Mouse (Mus musculus) myocyte (in vitro differentiated cells): ENCODE data around the gene Zdhhc19. TPM values are rescaled to one million over a fixed set of nuclear protein-coding genes. Genes with fewer than 3 reads are reported as not detected.
"Not testable (repeated sequence)": the region's sequence is repeated elsewhere in the genome, so short reads cannot be mapped to it uniquely, and the experiment has no call there.

ENCODE experiments used
- H3K27me3 ChIP-seq: one replicate; pipeline ENCODE4 v1.6.1; 2011; ENCODE audit not compliant: control insufficient read depth, insufficient read depth, insufficient read length
- H3K36me3 ChIP-seq: one replicate; pipeline ENCODE4 v1.6.1; 2011; ENCODE audit not compliant: control insufficient read depth, insufficient read depth
- H3K4me2 ChIP-seq: one replicate; pipeline ENCODE4 v1.6.1; 2011; ENCODE audit warnings: low read depth, control low read depth
- H3K4me3 ChIP-seq: one replicate; pipeline ENCODE4 v1.5.1; 2011; ENCODE audit warnings: mild to moderate bottlenecking, control low read depth, moderate library complexity
- H3K79me2 ChIP-seq: one replicate; pipeline ENCODE4 v1.6.1; 2011; ENCODE audit not compliant: control insufficient read depth, insufficient read depth
- H3ac ChIP-seq: one replicate; pipeline ENCODE4 v1.6.1; 2011; ENCODE audit not compliant: control insufficient read depth, insufficient read length
- CEBPB ChIP-seq: IDR thresholded peaks from 2 replicates; pipeline ENCODE4 v1.6.1; 2011; ENCODE audit warnings: mild to moderate bottlenecking, moderate library complexity; ENCODE audit not compliant: poor library complexity, insufficient read depth, severe bottlenecking
- E2F4 ChIP-seq: IDR thresholded peaks from one replicate; pipeline ENCODE4 v1.6.1; 2011; ENCODE audit warnings: mild to moderate bottlenecking, control low read depth, moderate library complexity; ENCODE audit not compliant: insufficient read depth
- MAX ChIP-seq: IDR thresholded peaks from one replicate; pipeline ENCODE4 v1.6.1; 2011; ENCODE audit warnings: low read depth, mild to moderate bottlenecking, control low read depth
- MYOD1 ChIP-seq, 3 experiments: IDR thresholded peaks; one replicate each; pipeline ENCODE4 v1.6.1; 2011; ENCODE audit warnings: control low read depth in 2 of 3, low read depth in 2 of 3, mild to moderate bottlenecking in 2 of 3, moderate library complexity in 1 of 3; ENCODE audit not compliant: insufficient read length in 2 of 3, control insufficient read depth in 1 of 3
- MYOG ChIP-seq, 3 experiments: IDR thresholded peaks; one replicate each; pipeline ENCODE4 v1.6.1; 2011; ENCODE audit warnings: control low read depth in 2 of 3, low read depth in 2 of 3, mild to moderate bottlenecking in 2 of 3; ENCODE audit not compliant: insufficient read length in 2 of 3, control insufficient read depth in 1 of 3, insufficient read depth in 1 of 3
- POLR2A ChIP-seq: IDR thresholded peaks from one replicate; pipeline ENCODE4 v1.6.1; 2011; ENCODE audit warnings: low read depth, mild to moderate bottlenecking, control low read depth, moderate library complexity; ENCODE audit not compliant: insufficient read length
- POLR2AphosphoS2 ChIP-seq: IDR thresholded peaks from one replicate; pipeline ENCODE4 v1.6.1; 2011; ENCODE audit warnings: low read depth, control low read depth; ENCODE audit not compliant: insufficient read length
- REST ChIP-seq: IDR thresholded peaks from one replicate; pipeline ENCODE4 v1.6.1; 2011; ENCODE audit warnings: mild to moderate bottlenecking, control low read depth, moderate library complexity; ENCODE audit not compliant: insufficient read depth, insufficient read length
- SRF ChIP-seq: IDR thresholded peaks from one replicate; pipeline ENCODE4 v1.6.1; 2011; ENCODE audit warnings: low read depth; ENCODE audit not compliant: control insufficient read depth, insufficient read length
- TCF12 ChIP-seq: IDR thresholded peaks from one replicate; pipeline ENCODE4 v1.6.1; 2011; ENCODE audit warnings: mild to moderate bottlenecking, control low read depth; ENCODE audit not compliant: poor library complexity, insufficient read depth, severe bottlenecking
- TCF3 ChIP-seq: IDR thresholded peaks from one replicate; pipeline ENCODE4 v1.6.1; 2011; ENCODE audit warnings: low read depth, control low read depth; ENCODE audit not compliant: insufficient read length
- USF1 ChIP-seq: IDR thresholded peaks from one replicate; pipeline ENCODE4 v1.6.1; 2011; ENCODE audit warnings: low read depth, mild to moderate bottlenecking, control low read depth, moderate library complexity
- polyA plus RNA-seq: library from polyadenylated mRNA; unstranded; fragments of >200 nt; fragmentation: generic; extraction: Trizol; gene quantifications from one replicate; pipeline ENCODE4 v1.2.1, GENCODE M21; 2012; ENCODE audit warnings: missing spikeins

The Zdhhc19 gene
- polyA plus RNA-seq, 1 experiment: not detected

DNA sequence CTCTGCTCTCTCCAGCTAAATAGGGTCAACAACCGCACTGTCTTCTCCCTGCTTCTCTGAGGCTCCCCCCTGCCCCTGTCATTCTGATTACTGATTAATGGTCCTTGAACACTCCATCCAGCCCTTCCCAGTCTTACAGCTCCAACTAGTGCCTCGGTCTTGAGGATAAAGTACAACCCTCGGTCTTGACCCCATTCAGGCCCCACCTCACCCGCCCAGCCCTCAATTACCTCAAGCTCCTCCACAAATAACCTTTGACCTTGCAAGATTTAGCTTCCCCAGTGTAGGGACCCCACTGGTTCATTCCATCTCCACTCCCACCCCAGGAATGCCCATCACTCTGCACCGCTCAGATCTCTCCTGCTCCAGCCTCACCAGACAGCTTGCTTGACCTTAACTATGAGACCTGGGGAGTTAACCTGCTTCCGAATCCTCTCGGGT is 11.6 kb upstream of the Zdhhc19 start:
- TF ChIP-seq MYOD1 (IDR thresholded peaks at IDR 0.05; ENCODE audit: control insufficient read depth in 1 of 3, insufficient read length in 2 of 3, low read depth in 2 of 3) (no peak), TCF12 (no peak), SRF (no peak)
- no peaks in the 10 kb centered on the region for H3K79me2 ChIP-seq
- H3K36me3 ChIP-seq: no peaks in the 10 kb centered on the region
- peaks cover 6% of the 10 kb centered on the region for H3K27me3 ChIP-seq
- no peak overlapping the region for H3K4me2 ChIP-seq
- H3K4me3 ChIP-seq: no peak overlapping the region
- no peak overlapping the region for H3ac ChIP-seq

DNA sequence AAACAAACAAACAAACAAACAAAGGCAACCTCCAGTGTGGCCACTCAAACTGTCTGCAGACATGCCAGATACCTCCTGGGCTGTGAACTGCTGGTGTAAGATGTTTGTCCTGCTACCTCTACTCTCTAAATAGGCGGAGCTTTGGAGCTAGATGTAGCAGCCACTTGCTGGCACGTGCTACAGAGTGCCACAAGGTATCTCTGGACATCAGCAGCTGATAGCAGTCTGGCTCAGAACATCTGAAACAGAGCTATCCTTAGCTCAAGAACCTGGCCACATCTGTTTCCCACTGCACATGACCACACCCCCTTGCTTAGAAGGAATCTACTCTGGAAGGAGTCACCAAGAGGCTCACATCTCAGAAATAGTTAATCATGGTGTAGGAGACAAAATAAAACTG is 10.9 kb upstream of the Zdhhc19 start:
- TF ChIP-seq MYOG (IDR thresholded peaks at IDR 0.05; ENCODE audit: control insufficient read depth in 1 of 3, insufficient read depth in 1 of 3, insufficient read length in 2 of 3, low read depth in 2 of 3) (no peak), MYOD1 (IDR thresholded peaks at IDR 0.05; ENCODE audit: control insufficient read depth in 1 of 3, insufficient read length in 2 of 3, low read depth in 2 of 3) (no peak), REST (no peak), POLR2A (no peak), TCF3 (no peak), POLR2AphosphoS2 (no peak), SRF (no peak), CEBPB (no peak)

DNA sequence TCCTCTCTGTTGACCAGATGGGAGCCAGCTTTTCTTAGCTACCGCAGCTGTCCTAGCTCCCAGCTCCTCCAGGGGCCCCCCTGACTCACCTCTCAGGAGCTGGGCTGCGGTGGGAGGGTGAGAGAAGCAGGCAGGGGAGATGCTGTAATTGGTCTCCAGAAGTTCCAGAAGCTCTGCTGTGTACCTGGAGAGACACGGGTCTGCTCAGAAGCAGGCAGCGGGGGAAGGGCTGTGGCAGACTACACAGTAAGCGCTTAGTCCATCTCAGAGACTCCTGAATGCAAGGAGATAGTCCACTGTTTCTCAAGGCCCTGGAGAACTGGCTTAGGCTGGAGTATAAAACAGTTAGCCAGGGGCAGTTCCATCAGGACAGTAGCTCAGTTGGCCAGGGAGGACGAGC is 10.0 kb upstream of the Zdhhc19 start:
- Histone ChIP-seq H3K27me3 (peaks cover 6% of the 10 kb centered on the region), H3K4me2 (no peak overlapping the region), H3K36me3 (no peaks in the 10 kb centered on the region), H3K4me3 (no peak overlapping the region), H3ac (no peak overlapping the region), H3K79me2 (no peaks in the 10 kb centered on the region)
- TF ChIP-seq POLR2AphosphoS2 (no peak), REST (no peak), TCF3 (no peak), SRF (no peak), MAX (no peak), TCF12 (no peak), USF1 (no peak), MYOD1 (IDR thresholded peaks at IDR 0.05; ENCODE audit: control insufficient read depth in 1 of 3, insufficient read length in 2 of 3, low read depth in 2 of 3) (no peak), E2F4 (no peak), POLR2A (no peak), CEBPB (no peak), MYOG (IDR thresholded peaks at IDR 0.05; ENCODE audit: control insufficient read depth in 1 of 3, insufficient read depth in 1 of 3, insufficient read length in 2 of 3, low read depth in 2 of 3) (no peak)

More for the DNA sequence above, 10.9 kb upstream of the Zdhhc19 start:
- H3K27me3 ChIP-seq: peaks cover 6% of the 10 kb centered on the region
- H3K4me2 ChIP-seq: no peak overlapping the region
- no peak overlapping the region for H3K4me3 ChIP-seq
- no peaks in the 10 kb centered on the region for H3K79me2 ChIP-seq
- no peaks in the 10 kb centered on the region for H3K36me3 ChIP-seq
- H3ac ChIP-seq: no peak overlapping the region

DNA sequence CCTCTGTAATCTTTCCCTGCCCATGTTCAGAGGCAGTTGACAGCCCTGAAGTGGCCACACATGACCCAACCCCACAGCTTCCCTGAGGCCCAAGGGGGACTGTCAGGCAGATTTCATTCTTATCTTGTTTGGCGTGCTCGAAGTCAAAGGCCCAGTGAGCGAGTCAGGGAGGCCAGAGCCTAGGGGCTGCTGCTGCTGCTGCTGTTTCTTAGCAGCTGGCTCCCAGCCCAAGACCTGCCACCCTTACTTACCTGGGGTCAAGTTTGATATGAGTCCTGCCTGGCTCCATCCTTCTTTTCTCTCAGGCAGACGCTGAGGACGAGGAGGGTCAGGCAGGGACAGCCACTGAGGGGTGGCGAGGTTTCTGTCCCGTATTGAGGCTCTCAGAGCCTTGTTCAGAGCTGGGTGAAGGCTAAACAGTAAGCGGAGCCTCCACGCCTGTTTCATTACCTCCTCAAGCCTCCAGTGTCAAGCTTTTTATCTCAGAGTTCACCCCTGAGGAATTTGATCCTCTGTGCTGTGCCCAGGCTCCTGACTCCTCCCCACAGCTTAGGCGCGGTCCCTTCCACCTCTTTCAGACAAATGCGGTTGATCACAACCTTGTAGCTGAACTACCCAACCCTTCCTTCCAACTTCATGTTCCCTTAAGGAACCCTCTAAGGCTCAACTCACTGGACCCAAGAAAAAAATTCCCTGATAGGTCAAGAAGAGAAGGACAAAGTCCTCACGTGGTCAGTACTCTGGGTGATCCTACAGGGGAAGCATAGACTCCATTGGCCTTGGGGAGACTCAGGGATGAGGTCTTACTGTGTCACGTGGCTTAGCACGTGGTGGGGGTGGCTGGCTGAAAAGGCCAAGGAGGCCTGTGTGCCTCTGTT is 8.6 kb upstream of the Zdhhc19 start, which contains the start of gene Slc51a:
TSS of gene Slc51a (minus strand) at position 646 of the 878 bp plus-strand sequence.
- TF ChIP-seq SRF (no peak), MYOD1 (IDR thresholded peaks at IDR 0.05; ENCODE audit: control insufficient read depth in 1 of 3, insufficient read length in 2 of 3, low read depth in 2 of 3) (no peak)
- Histone ChIP-seq H3K79me2 (no peaks in the 10 kb centered on the region), H3K4me2 (no peak within 1 kb of the TSS), H3K27me3 (peaks cover 6% of the 10 kb centered on the region), H3K4me3 (no peak within 1 kb of the TSS), H3ac (no peak within 1 kb of the TSS), H3K36me3 (no peaks in the 10 kb centered on the region)

DNA sequence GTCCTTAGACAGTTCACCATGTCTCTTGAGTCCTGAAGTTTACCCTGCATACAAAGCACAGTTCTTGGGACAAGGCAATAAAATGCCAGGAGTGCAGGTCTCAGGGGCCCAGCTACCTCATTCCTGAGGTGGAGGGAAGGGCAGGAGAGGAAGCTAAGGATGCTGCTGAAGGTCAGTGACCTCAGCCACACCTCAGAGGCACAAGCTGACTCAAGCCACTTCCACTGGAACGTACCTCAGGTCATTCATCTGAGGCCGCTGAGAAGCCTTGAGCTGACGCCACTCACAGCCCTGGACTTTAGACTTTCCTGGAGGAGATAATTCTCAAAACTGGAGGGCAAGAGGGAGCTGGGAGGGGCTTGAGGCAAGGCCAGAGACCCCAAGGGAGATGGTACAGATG is 7.1 kb upstream of the Zdhhc19 start:
- H3K4me3 ChIP-seq: no peak overlapping the region
- no peaks in the 10 kb centered on the region for H3K27me3 ChIP-seq
- no peaks in the 10 kb centered on the region for H3K79me2 ChIP-seq
- TF ChIP-seq TCF12: no peak
- no peaks in the 10 kb centered on the region for H3K36me3 ChIP-seq
- H3ac ChIP-seq: no peak overlapping the region
- H3K4me2 ChIP-seq: no peak overlapping the region

DNA sequence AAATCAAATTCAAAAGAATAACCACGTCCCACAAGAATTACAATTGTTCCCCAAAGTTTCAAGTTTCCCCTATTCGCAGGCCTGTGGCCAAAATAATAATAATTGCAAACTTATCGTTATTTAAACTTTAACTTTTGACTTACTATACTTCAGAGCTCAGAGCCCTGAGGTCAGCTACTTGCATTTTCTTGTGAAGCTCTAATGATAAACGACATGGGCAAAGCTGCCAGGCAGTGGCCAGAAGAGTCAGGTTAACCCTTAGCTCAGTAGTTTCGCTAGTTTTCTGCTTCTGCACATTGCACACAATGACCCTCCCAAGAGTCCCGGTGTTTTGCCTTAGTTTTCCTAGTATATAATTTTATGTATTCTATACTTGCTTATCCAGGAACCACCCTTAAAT is 1.7 kb upstream of the Zdhhc19 start:
- not testable (repeated sequence) for H3K4me2 ChIP-seq, H3K79me2 ChIP-seq

More for the DNA sequence above, 1.7 kb upstream of the Zdhhc19 start:
- not testable (repeated sequence) for H3K36me3 ChIP-seq, H3ac ChIP-seq, H3K27me3 ChIP-seq, H3K4me3 ChIP-seq
